Mouse (Mus musculus): ENCODE measurements around the gene Tle6. TPM values are rescaled to one million over a fixed set of nuclear protein-coding genes. Genes with fewer than 3 reads are reported as not detected.
"Not testable (repeated sequence)": the region's sequence is repeated elsewhere in the genome, so short reads cannot be mapped to it uniquely, and the experiment has no call there.

Tle6 gene
- polyA plus RNA-seq, 1 experiment, result 8.6 TPM

- peak overlapping the region; percentile 96 for H3ac ChIP-seq (ENCODE audit: control insufficient read depth, insufficient read length, low read depth)
- peaks cover 2% of the 10 kb centered on the region for H3K79me3 ChIP-seq (ENCODE audit: low read depth)
- H3K79me2 ChIP-seq (ENCODE audit: control insufficient read depth, insufficient read depth), result peaks cover 16% of the 10 kb centered on the region
- no peaks in the 10 kb centered on the region for H3K36me3 ChIP-seq (ENCODE audit: control insufficient read depth, insufficient read depth)
- no peak for TF ChIP-seq MYOD1 (IDR thresholded peaks at IDR 0.05; ENCODE audit: control insufficient read depth, insufficient read length, low read depth)
- TF ChIP-seq USF1 (IDR thresholded peaks at IDR 0.05; ENCODE audit: low read depth), result peak; percentile 95
- peak; percentile 92 for TF ChIP-seq MAX (IDR thresholded peaks at IDR 0.05)
- TF ChIP-seq MYOG (IDR thresholded peaks at IDR 0.05; ENCODE audit: control insufficient read depth, extremely low read depth, insufficient read length), result no peak
- peak; percentile 1 for TF ChIP-seq CTCF (IDR thresholded peaks at IDR 0.05; ENCODE audit: control insufficient read depth, insufficient read depth, insufficient read length)
- TF ChIP-seq FOSL1 (IDR thresholded peaks at IDR 0.05; ENCODE audit: insufficient read depth, low read length, poor library complexity, severe bottlenecking), result no peak
- TF ChIP-seq CEBPB (IDR thresholded peaks at IDR 0.05; ENCODE audit: low read depth), result no peak
- H3K27me3 ChIP-seq (ENCODE audit: control insufficient read depth, insufficient read depth, insufficient read length), result peaks cover under 1% of the 10 kb centered on the region
- peak overlapping the region; percentile 51 for H3K4me3 ChIP-seq (ENCODE audit: insufficient read depth, poor library complexity, severe bottlenecking)
Observed at GRCm38 (mm10) chr10:81643449-81644055, 42.7 kb upstream of the Tle6 start.

DNA sequence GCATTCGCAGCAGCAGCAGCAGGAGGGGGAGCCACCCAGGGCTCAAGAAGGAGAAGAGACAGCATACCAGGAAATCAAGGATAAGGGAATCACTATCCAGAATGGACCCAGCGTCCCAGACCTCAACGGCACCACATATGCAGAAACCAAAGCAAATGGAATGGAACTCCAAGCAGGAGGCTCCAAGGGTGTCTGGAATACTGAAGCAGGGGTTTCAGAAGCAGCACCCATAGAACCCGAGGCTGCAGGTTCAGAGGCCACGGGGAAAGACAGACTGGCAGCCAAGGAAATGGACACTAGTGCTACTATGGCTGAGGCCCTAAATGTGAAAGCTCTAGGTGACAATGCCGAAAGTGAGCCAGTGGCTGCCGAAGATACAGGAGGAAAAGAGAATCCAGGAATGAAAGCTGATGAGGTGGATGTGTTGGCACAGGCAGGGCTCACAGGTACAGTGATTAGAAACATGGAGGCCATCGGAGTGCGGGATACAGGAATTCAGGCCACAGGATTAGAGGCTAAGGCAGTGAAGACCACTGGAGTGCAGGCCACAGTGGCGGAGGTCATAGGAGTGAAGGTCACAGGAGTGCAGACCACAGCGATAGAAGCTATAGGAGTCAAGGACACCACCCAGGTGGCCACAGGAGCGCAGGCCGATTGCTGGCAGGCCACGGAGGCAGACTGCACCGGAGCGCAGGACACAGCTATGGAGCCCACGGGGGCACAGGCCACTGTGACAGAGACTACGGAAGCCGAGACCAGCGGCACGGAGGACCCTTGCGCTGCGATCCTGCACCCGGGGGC, 42.0 kb upstream of the Tle6 start:
- H3K79me3 ChIP-seq (ENCODE audit: low read depth), result peaks cover 2% of the 10 kb centered on the region
- H3K4me3 ChIP-seq (ENCODE audit: insufficient read depth, poor library complexity, severe bottlenecking), result peak overlapping the region; percentile 51
- no peaks in the 10 kb centered on the region for H3K36me3 ChIP-seq (ENCODE audit: control insufficient read depth, insufficient read depth)
- no peak for TF ChIP-seq FOSL1 (IDR thresholded peaks at IDR 0.05; ENCODE audit: insufficient read depth, low read length, poor library complexity, severe bottlenecking)
- no peak for TF ChIP-seq MAX (IDR thresholded peaks at IDR 0.05)
- TF ChIP-seq CEBPB (IDR thresholded peaks at IDR 0.05; ENCODE audit: low read depth), result no peak
- TF ChIP-seq CTCF (IDR thresholded peaks at IDR 0.05; ENCODE audit: control insufficient read depth, insufficient read depth, insufficient read length), result no peak
- no peak for TF ChIP-seq MYOD1 (IDR thresholded peaks at IDR 0.05; ENCODE audit: control insufficient read depth, insufficient read length, low read depth)
- TF ChIP-seq MYOG (IDR thresholded peaks at IDR 0.05; ENCODE audit: control insufficient read depth, extremely low read depth, insufficient read length), result no peak
- TF ChIP-seq USF1 (IDR thresholded peaks at IDR 0.05; ENCODE audit: low read depth), result no peak
- peaks cover 3% of the 10 kb centered on the region for H3K27me3 ChIP-seq (ENCODE audit: control insufficient read depth, insufficient read depth, insufficient read length)
- H3K79me2 ChIP-seq (ENCODE audit: control insufficient read depth, insufficient read depth), result peaks cover 16% of the 10 kb centered on the region
- H3ac ChIP-seq (ENCODE audit: control insufficient read depth, insufficient read length, low read depth), result peak overlapping the region; percentile 96

GRCm38 (mm10) chr10:81641978-81642647, 41.2 kb upstream of the Tle6 start:
- Histone ChIP-seq H3K79me3 (ENCODE audit: low read depth) (peaks cover 2% of the 10 kb centered on the region), H3K36me3 (ENCODE audit: control insufficient read depth, insufficient read depth) (no peaks in the 10 kb centered on the region), H3K79me2 (ENCODE audit: control insufficient read depth, insufficient read depth) (peaks cover 16% of the 10 kb centered on the region), H3K27me3 (ENCODE audit: control insufficient read depth, insufficient read depth, insufficient read length) (peaks cover 3% of the 10 kb centered on the region), H3ac (ENCODE audit: control insufficient read depth, insufficient read length, low read depth) (peak overlapping the region; percentile 9), H3K4me3 (ENCODE audit: insufficient read depth, poor library complexity, severe bottlenecking) (no peak overlapping the region)
- TF ChIP-seq FOSL1 (IDR thresholded peaks at IDR 0.05; ENCODE audit: insufficient read depth, low read length, poor library complexity, severe bottlenecking), result no peak

GRCm38 (mm10) chr10:81641566-81641965, 40.7 kb upstream of the Tle6 start:
- Histone ChIP-seq H3K27me3 (ENCODE audit: control insufficient read depth, insufficient read depth, insufficient read length) (peaks cover 3% of the 10 kb centered on the region), H3K4me3 (ENCODE audit: insufficient read depth, poor library complexity, severe bottlenecking) (no peak overlapping the region), H3K79me2 (ENCODE audit: control insufficient read depth, insufficient read depth) (peaks cover 16% of the 10 kb centered on the region), H3ac (ENCODE audit: control insufficient read depth, insufficient read length, low read depth) (no peak overlapping the region), H3K79me3 (ENCODE audit: low read depth) (peaks cover 2% of the 10 kb centered on the region), H3K36me3 (ENCODE audit: control insufficient read depth, insufficient read depth) (no peaks in the 10 kb centered on the region)
- TF ChIP-seq MYOG (IDR thresholded peaks at IDR 0.05; ENCODE audit: control insufficient read depth, extremely low read depth, insufficient read length) (no peak), CEBPB (IDR thresholded peaks at IDR 0.05; ENCODE audit: low read depth) (no peak), USF1 (IDR thresholded peaks at IDR 0.05; ENCODE audit: low read depth) (no peak), MAX (IDR thresholded peaks at IDR 0.05) (no peak), MYOD1 (IDR thresholded peaks at IDR 0.05; ENCODE audit: control insufficient read depth, insufficient read length, low read depth) (no peak), FOSL1 (IDR thresholded peaks at IDR 0.05; ENCODE audit: insufficient read depth, low read length, poor library complexity, severe bottlenecking) (no peak), CTCF (IDR thresholded peaks at IDR 0.05; ENCODE audit: control insufficient read depth, insufficient read depth, insufficient read length) (no peak)

GRCm38 (mm10) chr10:81640825-81641224, 40.0 kb upstream of the Tle6 start:
- not testable (repeated sequence) for H3K36me3 ChIP-seq (ENCODE audit: control insufficient read depth, insufficient read depth); H3ac ChIP-seq (ENCODE audit: control insufficient read depth, insufficient read length, low read depth); H3K27me3 ChIP-seq (ENCODE audit: control insufficient read depth, insufficient read depth, insufficient read length); H3K79me3 ChIP-seq (ENCODE audit: low read depth); H3K4me3 ChIP-seq (ENCODE audit: insufficient read depth, poor library complexity, severe bottlenecking)
- H3K79me2 ChIP-seq (ENCODE audit: control insufficient read depth, insufficient read depth), result peaks cover 16% of the 10 kb centered on the region

All from C2C12 (cell line).